Mouse (Mus musculus): ENCODE measurements around the gene Fam169b. TPM values are rescaled to one million over a fixed set of nuclear protein-coding genes. Genes with fewer than 3 reads are reported as not detected.

Gene Fam169b
- polyA plus RNA-seq, 1 experiment: 0.13 TPM

DNA sequence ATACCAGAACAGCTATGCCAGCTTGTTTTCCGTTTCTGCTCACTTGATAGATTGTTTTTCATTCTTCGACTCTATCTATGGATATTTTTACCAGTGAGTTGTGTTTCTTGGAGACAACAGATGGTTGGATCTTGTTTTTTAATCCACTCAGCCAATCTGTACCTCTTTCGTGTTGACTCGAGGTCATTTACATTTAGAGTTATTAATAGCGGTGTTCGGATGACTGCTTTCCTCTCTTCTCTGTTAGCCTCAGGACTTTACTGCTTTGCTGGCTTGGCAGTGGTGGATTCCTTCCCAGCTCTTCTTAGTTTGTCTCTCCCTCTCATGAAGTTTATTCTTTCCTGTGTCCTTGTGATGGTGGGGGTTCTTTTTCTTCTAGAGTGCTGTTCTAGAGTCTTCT is 59.2 kb downstream of the Fam169b start:
- Histone ChIP-seq H3K27me3 (ENCODE audit: control insufficient read depth, insufficient read depth, low read length) (no peaks in the 10 kb centered on the region), H3K27ac (ENCODE audit: insufficient read depth, low read length) (no peak overlapping the region), H3K4me1 (ENCODE audit: control insufficient read depth, insufficient read depth, low read length) (no peaks in the 10 kb centered on the region), H3K4me3 (replicated peaks; ENCODE audit: insufficient read depth, low read depth, low read length) (no peak overlapping the region)
- DNase-seq: no peak
- no peak for TF ChIP-seq CTCF (IDR thresholded peaks at IDR 0.05; ENCODE audit: borderline replicate concordance, insufficient read depth, low read depth, low read length)
- no peak for TF ChIP-seq POLR2A (IDR thresholded peaks at IDR 0.05; ENCODE audit: borderline replicate concordance, insufficient read depth, low read length)
- 64% methylated on average over 6 of the region's 6 CpGs for WGBS

DNA sequence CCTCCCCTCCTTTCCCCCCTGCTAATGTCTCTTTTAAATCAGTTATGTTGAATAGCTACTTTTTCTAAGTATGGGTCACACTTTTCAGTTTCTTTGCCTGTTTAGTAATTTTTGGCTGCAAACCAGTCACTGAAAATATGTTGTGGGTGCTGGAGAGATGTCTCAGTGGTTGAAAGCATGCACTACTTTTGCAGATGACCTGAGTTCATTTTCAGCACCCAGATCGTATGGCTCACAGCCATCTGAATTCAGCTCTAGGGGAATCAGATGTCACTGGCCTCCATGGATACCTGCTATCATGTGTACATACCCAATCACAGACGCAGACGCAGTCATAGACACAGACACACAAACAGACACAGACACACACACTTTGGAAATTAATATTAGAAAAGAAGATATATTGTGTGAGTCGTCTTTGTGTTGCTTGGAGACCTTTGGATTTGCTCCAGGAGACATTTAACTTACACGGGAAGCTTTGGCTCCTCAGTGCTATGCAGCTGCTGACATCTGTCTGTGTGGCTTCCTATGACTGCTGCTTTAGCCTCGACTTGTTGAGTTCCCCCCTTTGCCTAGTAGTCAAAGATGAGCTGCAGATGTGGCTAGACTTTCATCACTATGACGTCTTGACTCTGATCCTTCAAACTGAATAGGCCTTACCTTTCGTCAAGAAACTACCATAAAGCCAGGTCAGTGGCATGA is 63.6 kb downstream of the Fam169b start:
- no peak overlapping the region for H3K27ac ChIP-seq (ENCODE audit: insufficient read depth, low read length)
- H3K27me3 ChIP-seq (ENCODE audit: control insufficient read depth, insufficient read depth, low read length): no peaks in the 10 kb centered on the region
- WGBS: 63% methylated on average over 8 of the region's 8 CpGs
- DNase-seq: no peak
- no peaks in the 10 kb centered on the region for H3K4me1 ChIP-seq (ENCODE audit: control insufficient read depth, insufficient read depth, low read length)
- no peak overlapping the region for H3K4me3 ChIP-seq (replicated peaks; ENCODE audit: insufficient read depth, low read depth, low read length)
- no peak for TF ChIP-seq CTCF (IDR thresholded peaks at IDR 0.05; ENCODE audit: borderline replicate concordance, insufficient read depth, low read depth, low read length)
- no peak for TF ChIP-seq POLR2A (IDR thresholded peaks at IDR 0.05; ENCODE audit: borderline replicate concordance, insufficient read depth, low read length)

DNA sequence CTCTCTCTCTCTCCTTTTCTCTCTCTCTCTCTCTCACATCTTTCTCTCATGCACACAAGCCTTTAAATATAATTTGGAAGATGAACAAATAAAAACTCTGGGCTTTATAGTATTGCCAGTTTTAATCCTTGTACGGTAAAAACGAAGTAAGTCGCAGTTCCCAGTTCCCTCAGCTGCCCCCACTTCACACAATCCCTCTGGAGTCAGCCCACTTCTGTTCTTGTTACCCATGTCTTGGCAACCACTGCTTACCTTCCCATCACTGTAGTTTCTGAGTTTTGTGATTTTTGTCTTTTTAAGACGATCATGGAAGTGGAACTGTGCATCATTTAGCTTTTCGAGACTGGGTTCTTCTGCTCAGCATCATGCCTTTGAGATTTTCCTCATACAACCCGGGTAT is 65.0 kb downstream of the Fam169b start:
- H3K4me1 ChIP-seq (ENCODE audit: control insufficient read depth, insufficient read depth, low read length): no peaks in the 10 kb centered on the region
- DNase-seq: no peak
- 51% methylated on average over 6 of the region's 6 CpGs for WGBS

DNA sequence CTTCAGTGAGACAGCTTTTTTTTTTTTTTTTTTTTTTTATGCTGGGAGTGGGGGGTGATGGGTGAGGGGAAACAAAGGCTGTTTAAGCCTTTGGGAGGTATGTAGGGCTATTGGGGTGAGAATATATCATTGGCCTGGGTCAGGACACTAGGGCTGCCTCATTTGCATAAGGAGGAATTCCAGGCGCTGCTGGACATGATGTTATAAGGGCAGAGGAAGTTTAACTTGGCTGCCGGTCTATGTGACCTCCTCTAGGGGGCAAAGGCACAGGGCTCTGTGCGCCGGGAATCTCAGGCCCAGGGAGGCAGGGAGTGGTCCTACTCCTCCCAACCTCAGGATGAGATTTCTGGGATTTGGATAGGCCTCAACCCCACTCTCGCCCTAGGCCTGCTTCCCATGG is 70.9 kb downstream of the Fam169b start:
- no peak overlapping the region for H3K27ac ChIP-seq (ENCODE audit: insufficient read depth, low read length)
- no peak for TF ChIP-seq CTCF (IDR thresholded peaks at IDR 0.05; ENCODE audit: borderline replicate concordance, insufficient read depth, low read depth, low read length)
- TF ChIP-seq POLR2A (IDR thresholded peaks at IDR 0.05; ENCODE audit: borderline replicate concordance, insufficient read depth, low read length): no peak
- no peak overlapping the region for H3K4me3 ChIP-seq (replicated peaks; ENCODE audit: insufficient read depth, low read depth, low read length)
- H3K4me1 ChIP-seq (ENCODE audit: control insufficient read depth, insufficient read depth, low read length): no peaks in the 10 kb centered on the region
- H3K27me3 ChIP-seq (ENCODE audit: control insufficient read depth, insufficient read depth, low read length): no peaks in the 10 kb centered on the region; the same call in 1 of the 2 replicates
- DNase-seq: no peak
- WGBS: 73% methylated on average over 5 of the region's 5 CpGs

More for the DNA sequence above, 65.0 kb downstream of the Fam169b start:
- Histone ChIP-seq H3K27ac (ENCODE audit: insufficient read depth, low read length) (no peak overlapping the region), H3K4me3 (replicated peaks; ENCODE audit: insufficient read depth, low read depth, low read length) (no peak overlapping the region), H3K27me3 (ENCODE audit: control insufficient read depth, insufficient read depth, low read length) (no peaks in the 10 kb centered on the region)
- no peak for TF ChIP-seq CTCF (IDR thresholded peaks at IDR 0.05; ENCODE audit: borderline replicate concordance, insufficient read depth, low read depth, low read length)
- TF ChIP-seq POLR2A (IDR thresholded peaks at IDR 0.05; ENCODE audit: borderline replicate concordance, insufficient read depth, low read length): no peak

DNA sequence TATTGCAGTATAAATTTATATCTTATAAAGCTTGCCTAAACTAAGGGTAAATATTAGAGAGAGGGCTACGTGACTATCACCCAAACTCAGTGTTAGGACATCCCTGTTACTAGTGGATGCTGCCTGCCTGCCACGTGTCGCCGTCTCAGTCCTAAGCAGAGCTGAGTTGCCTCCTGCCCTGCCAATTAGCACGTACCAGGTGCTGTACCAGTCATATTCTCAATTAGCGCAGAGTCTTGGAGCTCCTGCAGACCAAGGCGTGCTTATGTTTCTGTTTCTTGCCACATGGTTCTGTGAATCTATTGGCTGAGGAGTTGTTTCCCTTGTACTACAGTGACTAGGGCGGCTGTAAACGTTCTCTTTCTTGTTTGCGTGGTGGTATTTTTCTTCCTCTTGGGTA is 72.3 kb downstream of the Fam169b start:
- no peak overlapping the region for H3K4me3 ChIP-seq (replicated peaks; ENCODE audit: insufficient read depth, low read depth, low read length)
- WGBS: 81% methylated on average over 10 of the region's 10 CpGs

DNA sequence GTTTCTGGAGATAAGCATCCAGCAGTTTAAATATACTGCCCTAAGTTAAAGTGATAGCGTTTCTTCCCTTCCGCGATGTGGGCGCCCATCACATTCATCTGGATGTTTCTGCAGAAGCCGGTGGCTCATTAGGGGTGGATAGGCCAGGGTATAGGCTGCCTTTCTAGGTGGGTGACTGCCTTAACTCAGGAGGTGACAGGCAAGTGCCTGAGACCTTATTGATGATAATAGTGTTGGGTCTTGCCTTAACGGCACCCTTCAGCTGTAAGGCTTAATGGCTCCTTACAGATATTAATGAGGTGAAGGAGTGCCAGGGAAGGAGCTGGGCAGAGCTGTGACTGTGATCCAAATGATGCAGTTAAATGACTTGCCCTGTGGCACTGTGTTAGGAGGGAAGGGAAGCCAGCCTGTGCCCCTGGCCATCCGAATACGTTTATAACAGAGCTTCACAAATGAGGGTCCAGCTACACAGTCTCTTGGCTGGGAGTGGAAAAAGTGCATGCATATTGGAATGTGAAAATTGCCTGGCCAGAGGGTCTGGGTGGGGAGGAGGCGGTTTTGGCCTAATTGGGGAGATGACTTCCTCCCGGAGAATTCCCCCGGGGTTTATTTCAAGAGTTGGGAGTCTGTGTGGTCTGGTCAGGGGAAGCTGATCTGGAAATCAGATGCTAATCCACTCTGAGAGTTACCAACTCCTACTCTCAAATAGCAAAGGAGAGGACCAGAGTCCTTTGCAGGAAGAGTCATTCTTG is 81.9 kb downstream of the Fam169b start:
- DNase-seq: no peak
- TF ChIP-seq CTCF (IDR thresholded peaks at IDR 0.05; ENCODE audit: borderline replicate concordance, insufficient read depth, low read depth, low read length): no peak
- TF ChIP-seq POLR2A (IDR thresholded peaks at IDR 0.05; ENCODE audit: borderline replicate concordance, insufficient read depth, low read length): no peak
- H3K27me3 ChIP-seq (ENCODE audit: control insufficient read depth, insufficient read depth, low read length): no peaks in the 10 kb centered on the region
- H3K4me1 ChIP-seq (ENCODE audit: control insufficient read depth, insufficient read depth, low read length): no peaks in the 10 kb centered on the region
- WGBS: 67% methylated on average over 11 of the region's 11 CpGs
- H3K4me3 ChIP-seq (replicated peaks; ENCODE audit: insufficient read depth, low read depth, low read length): no peak overlapping the region
- H3K27ac ChIP-seq (ENCODE audit: insufficient read depth, low read length): no peak overlapping the region

More for the DNA sequence above, 72.3 kb downstream of the Fam169b start:
- no peak overlapping the region for H3K27ac ChIP-seq (ENCODE audit: insufficient read depth, low read length)
- H3K27me3 ChIP-seq (ENCODE audit: control insufficient read depth, insufficient read depth, low read length): no peaks in the 10 kb centered on the region; the same call in 1 of the 2 replicates
- no peak for DNase-seq
- no peaks in the 10 kb centered on the region for H3K4me1 ChIP-seq (ENCODE audit: control insufficient read depth, insufficient read depth, low read length)
- TF ChIP-seq CTCF (IDR thresholded peaks at IDR 0.05; ENCODE audit: borderline replicate concordance, insufficient read depth, low read depth, low read length) (no peak), POLR2A (IDR thresholded peaks at IDR 0.05; ENCODE audit: borderline replicate concordance, insufficient read depth, low read length) (no peak)

DNA sequence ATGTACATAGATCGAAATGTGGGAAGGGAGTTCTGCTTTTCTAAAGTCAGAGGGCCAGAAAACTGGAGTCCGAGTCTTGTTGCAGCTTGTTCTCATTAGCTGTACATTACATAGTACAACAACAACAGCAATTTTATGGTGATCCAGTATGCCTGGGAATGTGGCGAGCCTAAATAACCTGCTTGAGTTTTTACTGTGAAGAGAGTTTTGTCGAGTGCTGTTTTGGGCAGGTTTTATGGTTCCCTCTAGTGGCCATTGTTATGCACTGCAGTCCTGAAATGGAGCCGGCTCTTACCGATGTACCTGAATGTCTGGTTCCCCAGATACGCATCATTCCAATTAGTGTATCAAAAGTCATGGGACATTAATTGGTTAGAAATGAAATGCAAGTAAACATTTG is 83.8 kb downstream of the Fam169b start:
- peak; percentile 49 to 60 for DNase-seq
- WGBS: 20% methylated on average over 7 of the region's 7 CpGs
- Histone ChIP-seq H3K4me3 (replicated peaks; ENCODE audit: insufficient read depth, low read depth, low read length) (no peak overlapping the region), H3K4me1 (ENCODE audit: control insufficient read depth, insufficient read depth, low read length) (no peaks in the 10 kb centered on the region), H3K27me3 (ENCODE audit: control insufficient read depth, insufficient read depth, low read length) (no peaks in the 10 kb centered on the region), H3K27ac (ENCODE audit: insufficient read depth, low read length) (no peak overlapping the region)
- no peak for TF ChIP-seq POLR2A (IDR thresholded peaks at IDR 0.05; ENCODE audit: borderline replicate concordance, insufficient read depth, low read length)
- peak; percentile 70 for TF ChIP-seq CTCF (IDR thresholded peaks at IDR 0.05; ENCODE audit: borderline replicate concordance, insufficient read depth, low read depth, low read length)

DNA sequence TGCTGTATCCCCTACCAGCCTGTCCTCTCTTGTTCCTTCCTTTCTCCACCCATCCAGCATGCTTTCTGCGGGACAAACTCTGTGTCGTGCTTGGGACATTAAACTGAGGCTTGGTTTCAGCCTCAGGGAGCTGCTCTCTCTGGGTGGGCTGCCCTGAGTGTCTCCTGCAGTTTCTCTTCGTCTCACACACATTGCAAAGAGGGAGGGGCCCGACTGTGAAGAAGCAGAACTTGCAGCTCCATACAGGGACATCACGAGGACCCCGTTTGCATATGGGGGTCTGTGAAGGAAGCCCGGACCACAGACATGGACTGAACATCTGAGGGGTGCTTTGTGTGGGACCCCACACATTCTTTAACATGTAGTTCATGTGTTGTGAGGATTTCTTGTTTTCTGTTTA is 89.0 kb downstream of the Fam169b start:
- no peak for TF ChIP-seq POLR2A (IDR thresholded peaks at IDR 0.05; ENCODE audit: borderline replicate concordance, insufficient read depth, low read length)
- TF ChIP-seq CTCF (IDR thresholded peaks at IDR 0.05; ENCODE audit: borderline replicate concordance, insufficient read depth, low read depth, low read length): no peak
- Histone ChIP-seq H3K27ac (ENCODE audit: insufficient read depth, low read length) (no peak overlapping the region), H3K4me1 (ENCODE audit: control insufficient read depth, insufficient read depth, low read length) (no peaks in the 10 kb centered on the region; the same call in 1 of the 2 replicates), H3K27me3 (ENCODE audit: control insufficient read depth, insufficient read depth, low read length) (no peaks in the 10 kb centered on the region; the same call in 1 of the 2 replicates), H3K4me3 (replicated peaks; ENCODE audit: insufficient read depth, low read depth, low read length) (no peak overlapping the region)
- WGBS: 71% methylated on average over 7 of the region's 7 CpGs
- DNase-seq: no peak
